Mouse (Mus musculus) monocyte, adult 5-6 weeks (primary cell): ENCODE data around the gene Hdac1. TPM values are rescaled to one million over a fixed set of nuclear protein-coding genes. Genes with fewer than 3 reads are reported as not detected.
"Not testable (repeated sequence)": the region's sequence is repeated elsewhere in the genome, so short reads cannot be mapped to it uniquely, and the experiment has no call there.

Source experiments
- ATAC-seq: fragments of 153-309, 156-312 bp; replicated peaks from 2 replicates; pipeline ENCODE4 v1.8.0; 2017; ENCODE audit warnings: mild to moderate bottlenecking; ENCODE audit not compliant: low TSS enrichment, insufficient number of reproducible peaks, severe bottlenecking, poor library complexity, low FRiP score
- total RNA-seq: library from RNA; stranded (forward); fragments of 200-1000, 200-491, 200-594 nt; gene quantifications from 3 replicates; pipeline ENCODE4 v1.2.3, GENCODE M21; 2017

The Hdac1 gene
- total RNA-seq, 1 experiment from 2014 or later, result 82.2 TPM

DNA sequence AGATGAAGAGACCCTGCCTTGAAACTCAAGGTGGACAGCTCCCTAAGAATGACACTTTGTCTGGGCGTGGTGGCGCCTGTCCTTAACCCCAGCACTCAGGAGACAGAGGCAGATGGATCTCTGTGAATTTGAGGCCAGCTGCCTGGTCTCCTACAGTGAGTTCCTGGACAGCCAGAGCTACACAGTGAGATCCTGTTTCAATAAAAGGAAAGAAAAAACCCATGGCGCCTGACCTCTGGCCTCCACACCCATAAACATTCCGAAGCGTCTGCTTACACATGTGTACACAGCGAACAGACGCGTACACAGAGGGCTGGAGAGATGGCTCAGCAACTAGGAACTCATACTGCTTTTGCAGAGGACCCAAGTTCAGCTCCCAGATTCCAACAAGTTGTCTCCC lies 21.2 kb upstream of the Hdac1 start:
- no peak for ATAC-seq

DNA sequence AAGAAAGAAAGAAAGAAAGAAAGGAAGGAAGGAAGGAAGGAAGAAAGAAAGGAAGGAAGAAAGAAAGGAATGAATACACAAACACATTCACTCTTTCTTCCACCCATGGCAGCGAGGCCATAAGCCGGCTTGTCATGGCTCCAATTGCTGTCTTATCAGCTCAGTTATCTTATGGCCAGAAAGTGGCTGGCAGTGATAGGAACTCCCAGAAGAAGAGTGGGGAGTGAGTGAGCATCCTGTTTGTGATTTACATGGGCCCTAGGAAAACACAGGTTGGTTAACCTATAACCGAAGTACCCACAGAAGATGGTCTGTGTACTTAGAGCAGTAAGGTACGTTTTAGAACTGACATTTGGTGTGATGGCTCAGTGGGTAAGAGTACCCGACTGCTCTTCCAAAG lies 18.7 kb upstream of the Hdac1 start:
- no peak for ATAC-seq

DNA sequence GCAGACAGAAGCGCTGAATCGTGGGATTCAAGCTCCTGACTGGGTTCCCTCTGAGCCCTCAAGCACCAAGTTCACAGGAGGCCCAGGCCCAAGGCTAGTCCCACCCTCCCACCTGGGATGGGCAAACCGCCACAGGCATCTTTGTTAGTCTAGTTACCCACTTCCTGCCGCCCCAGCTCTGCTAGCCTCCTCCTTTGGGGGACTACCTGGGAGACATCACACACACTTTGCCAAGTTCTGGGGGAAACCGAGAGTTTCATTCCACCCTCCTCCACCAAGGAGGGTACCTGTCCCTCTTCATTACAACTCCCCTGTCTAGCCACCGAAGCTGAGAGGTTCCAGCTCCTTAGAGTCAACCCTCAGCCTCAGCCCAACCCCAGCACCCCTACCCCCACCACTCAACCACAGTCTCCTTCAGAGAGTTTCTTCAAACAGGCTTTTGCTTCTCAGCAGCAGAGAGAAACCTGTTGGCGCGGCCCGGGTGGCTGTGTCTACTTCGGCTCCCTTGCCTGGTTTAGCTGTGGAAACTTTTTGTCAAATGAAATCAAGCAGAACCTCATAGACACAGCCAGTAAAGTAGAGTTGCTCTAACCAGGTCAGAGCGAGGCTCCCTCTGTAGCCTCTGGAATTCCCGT lies 15.9 kb upstream of the Hdac1 start:
- no peak for ATAC-seq

DNA sequence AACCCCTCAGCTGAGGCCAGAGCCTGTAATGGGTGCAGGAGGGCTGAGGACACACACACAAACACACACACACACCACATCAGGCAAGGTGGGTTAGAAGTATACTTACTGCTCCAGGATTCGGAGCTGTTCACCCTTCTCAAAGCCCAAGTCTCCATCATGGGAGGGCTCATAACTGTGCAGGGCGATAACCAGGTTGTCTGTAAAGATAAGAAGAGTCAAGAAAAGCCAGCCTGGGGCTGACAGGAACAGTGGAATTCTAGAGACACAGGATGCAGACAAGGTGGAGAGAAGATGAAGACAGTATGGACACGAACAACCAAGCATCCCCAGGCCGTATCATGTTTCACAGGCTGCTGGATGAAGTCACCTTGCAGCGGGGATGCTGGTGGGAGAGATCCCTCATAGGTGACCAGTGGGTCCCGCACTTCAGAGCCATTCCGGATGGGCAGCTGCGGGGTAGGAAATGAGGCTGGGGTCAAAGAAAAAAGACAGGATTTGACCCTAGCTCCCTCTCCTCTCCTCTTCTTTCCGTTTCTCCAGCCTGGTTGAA lies 14.8 kb upstream of the Hdac1 start:
- ATAC-seq, result no peak

DNA sequence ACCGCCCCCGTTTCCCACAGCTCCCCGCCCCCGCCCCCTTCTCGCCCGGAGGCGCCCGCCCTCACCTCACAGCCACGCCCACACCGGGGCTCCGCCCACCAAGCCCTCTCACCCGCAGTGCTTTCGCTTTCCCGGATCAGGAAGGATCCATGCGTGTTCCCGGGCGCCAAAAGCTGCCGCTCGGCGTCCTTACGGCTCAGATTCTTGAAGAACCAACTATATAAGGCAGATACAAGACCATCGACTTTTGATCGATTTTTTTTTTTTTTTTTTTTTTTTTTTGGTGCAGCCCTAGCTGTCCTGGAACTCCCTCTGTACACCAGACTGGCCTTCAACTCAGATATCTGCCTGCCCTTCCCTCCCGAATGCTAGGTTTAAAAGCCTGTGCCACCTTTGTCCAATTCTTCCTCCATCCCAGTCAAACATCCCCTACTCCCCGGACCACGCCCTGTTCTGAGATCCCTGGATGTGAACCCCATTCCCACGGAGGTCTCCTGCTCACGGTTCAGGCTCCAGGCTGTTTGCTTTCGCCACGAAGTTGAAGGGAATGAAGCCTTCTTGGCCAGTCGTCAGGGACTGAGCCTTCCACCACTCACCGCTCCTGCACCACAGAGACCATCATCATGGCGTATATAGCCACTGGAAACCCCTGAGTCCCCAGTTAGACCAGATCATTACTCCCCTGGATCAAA lies 14.2 kb upstream of the Hdac1 start:
- peak; percentile 69 for ATAC-seq

DNA sequence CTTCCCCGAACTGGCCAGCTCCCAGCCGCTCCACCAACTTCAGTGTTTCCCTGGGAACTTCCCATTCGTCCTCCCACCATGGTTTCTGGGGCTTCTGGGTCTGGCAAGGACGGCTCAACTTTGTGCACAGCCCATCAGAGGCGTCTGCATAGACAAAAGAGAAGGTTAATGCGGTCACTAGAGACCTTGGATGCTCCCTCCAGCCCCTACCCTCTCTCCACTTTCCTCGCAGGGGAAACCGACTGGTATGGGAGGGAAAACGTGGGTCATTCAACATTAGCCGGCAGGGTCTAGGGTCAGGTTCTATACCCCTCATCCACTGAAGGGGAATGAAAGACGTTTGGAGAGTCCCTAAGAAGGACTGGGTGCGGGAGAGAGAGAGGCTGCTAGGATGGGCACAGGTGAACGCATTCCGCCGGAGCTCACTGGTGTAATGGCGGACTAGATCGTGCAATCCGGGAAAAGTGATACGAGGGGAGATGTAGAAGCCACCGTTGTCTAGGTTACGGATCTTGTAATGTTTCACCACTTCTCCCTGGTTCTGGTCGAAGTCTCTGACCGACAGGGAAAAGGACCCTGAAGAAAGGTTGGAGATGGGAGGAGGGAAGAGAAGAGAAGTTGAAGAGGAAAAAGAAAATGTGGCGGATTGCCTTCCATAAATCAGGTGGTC lies 13.5 kb upstream of the Hdac1 start:
- peak; percentile 16 for ATAC-seq

DNA sequence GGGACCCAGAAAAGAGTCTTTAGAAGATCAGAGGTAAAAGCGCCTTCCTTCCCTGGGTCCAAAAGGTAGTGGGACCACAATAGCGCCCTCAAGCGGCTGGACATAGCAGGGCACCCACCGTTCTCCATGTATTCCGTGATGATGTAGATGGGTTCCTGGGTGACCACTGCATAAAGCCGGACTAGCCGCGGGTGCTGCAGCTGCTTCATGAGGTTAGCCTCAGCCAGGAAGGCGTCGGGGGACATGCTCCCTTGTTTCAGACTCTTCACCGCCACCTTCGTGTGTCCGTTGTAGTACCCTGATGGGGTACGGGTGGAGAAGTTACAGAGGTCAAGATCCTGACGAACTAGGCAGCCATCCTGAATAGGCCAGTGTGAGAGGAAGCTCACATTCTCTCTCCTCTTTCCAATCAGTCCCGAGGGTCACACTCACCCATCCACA lies 12.9 kb upstream of the Hdac1 start:
- ATAC-seq, result peak; percentile 45

DNA sequence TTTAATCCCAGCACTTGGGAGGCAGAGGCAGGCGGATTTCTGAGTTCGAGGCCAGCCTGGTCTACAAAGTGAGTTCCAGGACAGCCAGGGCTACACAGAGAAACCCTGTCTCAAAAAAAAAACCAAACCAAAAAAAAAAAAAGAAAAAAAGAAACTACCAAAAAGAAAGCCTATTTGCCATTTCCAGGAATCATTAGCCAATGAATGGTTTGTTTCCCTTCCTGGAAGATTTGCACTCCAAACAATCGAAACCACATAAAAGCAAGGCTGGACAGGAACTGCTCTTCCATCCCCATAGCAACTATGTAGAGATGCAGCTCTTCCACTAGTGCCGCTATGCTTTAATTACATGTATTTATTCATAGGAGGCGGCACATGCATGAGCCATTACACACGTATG lies 12.0 kb upstream of the Hdac1 start:
- ATAC-seq, result not testable (repeated sequence)

DNA sequence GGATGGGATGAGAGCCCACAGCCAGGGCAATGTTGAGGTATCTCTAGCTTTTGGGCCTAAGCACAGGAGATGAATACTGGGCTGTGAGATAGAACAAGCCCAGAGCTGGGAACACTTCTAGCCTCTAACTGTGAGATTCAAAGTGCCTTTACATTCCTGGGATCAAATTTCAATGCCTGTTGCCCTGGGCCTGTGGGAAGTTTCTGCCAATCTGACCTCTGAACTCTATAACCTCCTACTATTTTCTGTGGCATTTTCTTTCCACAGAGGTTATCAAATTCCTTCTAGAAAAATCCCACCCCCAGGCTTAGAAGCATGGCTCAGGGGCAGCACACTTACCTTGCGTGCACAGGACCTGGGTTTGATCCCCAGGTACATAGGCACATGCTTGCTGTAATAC lies 7.8 kb upstream of the Hdac1 start:
- no peak for ATAC-seq

DNA sequence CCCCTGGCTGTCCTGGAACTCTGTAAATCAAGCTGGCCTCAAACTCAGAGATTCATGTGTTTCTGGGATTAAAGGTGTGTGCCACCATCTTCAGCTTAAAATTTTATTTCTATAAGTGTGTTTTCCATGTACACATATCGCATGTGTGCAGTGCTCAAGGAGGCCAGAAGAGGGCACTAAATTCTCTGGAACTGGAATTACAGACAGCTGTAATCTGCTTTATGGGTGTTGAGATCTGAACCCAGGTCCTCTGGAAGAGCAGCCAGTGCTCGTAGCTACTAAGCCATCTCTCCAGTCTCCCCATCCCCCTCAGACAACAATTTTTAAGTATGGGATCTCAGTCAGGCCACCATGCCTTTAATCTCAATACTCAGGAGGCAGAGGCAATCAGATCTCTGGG lies 6.8 kb upstream of the Hdac1 start:
- no peak for ATAC-seq

DNA sequence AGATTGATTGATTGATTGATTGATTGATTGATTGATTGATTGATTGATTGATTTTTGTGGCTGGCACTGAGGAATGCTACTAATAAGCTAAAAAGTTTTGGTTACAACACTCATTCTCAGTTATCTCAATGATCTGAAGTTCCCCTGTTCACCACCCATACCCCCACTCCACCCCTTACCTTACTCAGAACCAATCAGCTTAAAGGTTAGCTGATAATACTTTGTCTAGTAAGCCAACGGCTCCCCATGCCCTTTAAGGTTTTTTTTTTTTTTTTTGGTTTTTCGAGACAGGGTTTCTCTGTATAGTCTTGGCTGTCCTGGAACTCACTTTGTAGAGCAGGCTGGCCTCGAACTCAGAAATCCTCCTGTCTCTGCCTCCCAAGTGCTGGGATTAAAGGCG lies 5.1 kb upstream of the Hdac1 start:
- not testable (repeated sequence) for ATAC-seq

DNA sequence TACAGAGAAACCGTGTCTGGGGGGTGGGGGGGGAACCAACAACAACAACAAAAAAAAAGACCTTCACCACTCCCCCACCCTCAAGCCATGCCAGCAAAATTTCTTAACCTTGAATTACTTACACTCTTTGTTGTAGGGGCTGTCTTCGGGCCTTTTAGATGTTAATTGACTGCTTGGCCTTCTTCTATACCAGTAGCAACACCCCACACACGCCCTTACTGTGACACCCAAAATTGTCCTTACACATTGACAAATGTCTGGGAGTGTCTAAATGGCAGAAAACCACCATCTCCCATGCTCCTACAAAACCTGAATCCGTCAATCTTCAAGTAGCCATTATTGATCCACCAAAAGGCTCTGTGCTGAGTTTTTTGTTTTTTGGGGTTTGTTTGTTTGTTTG lies 1.6 kb upstream of the Hdac1 start:
- ATAC-seq, result no peak

DNA sequence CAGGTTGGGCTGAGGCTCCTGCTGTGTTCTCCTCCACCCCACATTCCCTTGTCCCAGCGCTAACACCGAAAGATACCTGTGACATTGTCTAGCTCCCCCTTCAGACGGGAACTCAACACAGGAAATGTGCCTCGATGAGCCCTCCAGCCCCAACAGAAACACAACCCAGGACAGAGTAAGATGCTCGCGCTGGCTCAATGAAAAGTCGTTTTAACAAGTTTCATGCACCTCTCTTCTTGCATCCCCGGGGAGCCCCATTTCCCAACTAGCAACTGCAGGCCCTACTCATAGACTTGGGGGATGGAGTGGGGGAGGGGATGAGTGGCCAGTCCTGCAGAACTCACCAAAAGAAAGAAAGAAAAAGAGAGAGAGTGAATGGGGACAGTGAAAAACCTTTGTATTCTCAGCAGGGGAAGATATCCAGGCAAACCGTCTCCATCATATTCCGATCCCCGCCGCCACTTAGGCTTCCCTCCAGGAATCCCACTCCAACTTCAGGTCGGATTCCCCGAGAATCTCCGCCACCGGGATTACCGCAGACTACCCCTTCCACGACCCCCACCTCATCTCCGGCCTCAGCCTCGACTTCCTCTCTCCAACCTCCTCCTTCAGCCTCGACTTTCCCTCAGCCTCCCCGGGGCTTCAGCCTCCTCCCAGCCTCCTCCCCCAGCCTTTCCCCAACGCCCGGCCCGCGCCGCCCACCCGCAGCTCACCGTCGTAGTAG lies 483 bp downstream of the Hdac1 start:
- no peak for ATAC-seq

DNA sequence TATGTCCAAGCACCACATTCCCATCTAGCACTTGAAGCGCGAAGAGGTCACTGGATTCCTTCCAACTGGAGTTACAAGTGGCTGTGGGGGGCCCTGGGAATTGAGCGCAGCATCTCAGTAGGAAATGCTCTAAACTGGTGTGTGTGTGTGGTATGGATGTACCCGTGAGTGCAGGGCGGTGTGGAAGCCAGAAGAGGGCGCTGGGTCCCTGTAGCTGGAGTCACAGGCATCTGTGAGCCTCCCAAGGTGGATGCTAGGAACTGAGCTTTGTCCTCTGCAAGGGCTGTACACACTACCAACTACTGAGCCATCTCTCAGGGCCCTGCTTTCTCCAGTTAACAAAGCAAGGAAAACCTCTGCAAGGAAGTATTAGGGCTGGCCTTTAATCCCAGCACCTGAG lies 2.5 kb downstream of the Hdac1 start:
- ATAC-seq, result no peak

DNA sequence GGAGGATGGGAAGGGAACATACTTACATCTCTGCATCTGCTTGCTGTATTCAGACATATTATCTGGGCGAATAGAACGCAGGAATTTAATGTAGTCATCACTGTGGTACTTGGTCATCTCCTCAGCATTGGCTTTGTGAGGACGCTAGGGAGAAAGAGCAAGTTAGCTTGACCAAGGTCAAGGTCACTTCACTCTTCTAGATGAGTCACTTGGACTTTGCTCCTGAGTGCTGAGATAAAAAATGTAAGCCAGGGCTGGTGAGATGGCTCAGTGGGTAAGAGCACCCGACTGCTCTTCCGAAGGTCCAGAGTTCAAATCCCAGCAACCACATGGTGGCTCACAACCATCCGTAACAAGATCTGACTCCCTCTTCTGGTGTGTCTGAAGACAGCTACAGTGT lies 13.6 kb downstream of the Hdac1 start:
- not testable (repeated sequence) for ATAC-seq

DNA sequence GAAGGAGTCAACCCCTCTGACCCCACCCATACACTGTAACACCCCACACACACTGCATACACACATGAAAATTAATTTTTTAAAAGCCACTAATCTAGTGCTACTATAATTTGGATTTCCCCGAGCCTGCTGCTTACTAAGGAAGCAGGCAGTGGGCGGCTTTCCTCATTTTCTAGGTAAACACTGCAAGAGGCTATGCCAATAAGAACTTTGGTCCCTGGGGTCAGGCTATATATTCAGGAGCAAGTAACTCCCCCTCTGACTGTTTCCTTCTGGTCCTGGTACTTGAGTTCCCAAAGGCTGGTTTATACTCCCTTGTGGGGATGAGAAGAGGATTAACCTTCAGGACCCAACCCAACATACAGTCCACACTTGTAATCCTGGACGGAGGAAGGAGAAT lies 16.6 kb downstream of the Hdac1 start:
- ATAC-seq, result no peak

DNA sequence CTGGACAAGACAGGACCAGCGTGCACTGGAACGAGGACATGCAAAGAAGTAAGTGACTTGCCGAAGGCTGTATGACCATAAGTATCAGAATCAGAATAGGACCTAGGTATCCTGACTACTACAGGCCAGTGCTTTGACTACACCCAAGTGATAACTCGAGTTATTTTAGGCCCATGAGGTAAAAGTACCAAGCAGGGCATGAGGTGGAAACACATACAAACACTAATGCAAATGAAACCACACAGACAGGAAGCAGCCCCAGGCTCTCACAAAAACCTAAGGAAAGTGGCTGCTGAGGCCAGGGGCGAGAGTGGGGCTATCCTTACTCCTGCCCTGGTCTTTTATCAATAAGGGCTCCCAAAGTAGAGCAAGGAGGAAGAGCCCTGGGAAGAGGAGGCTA lies 17.2 kb downstream of the Hdac1 start:
- peak; percentile 22; the same call in 1 of the 2 replicates for ATAC-seq

DNA sequence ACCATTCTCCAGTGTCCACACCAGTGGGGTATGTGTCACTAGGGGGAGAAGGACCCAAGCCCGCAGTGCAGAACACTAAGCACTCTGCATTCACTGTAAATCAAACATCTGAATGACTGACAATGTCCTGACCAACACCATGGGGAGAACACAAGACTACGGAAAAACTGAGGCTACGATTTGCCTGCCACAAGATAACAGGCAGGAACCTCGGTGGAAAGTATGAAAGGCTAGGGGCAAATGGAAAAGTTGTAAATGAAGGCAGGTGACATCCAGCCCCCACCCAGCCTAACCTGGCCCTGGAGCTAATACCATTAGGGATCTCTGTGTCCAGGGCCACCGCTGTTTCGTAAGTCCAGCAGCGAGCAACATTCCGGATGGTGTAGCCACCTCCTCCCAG lies 24.0 kb downstream of the Hdac1 start:
- ATAC-seq, result no peak

DNA sequence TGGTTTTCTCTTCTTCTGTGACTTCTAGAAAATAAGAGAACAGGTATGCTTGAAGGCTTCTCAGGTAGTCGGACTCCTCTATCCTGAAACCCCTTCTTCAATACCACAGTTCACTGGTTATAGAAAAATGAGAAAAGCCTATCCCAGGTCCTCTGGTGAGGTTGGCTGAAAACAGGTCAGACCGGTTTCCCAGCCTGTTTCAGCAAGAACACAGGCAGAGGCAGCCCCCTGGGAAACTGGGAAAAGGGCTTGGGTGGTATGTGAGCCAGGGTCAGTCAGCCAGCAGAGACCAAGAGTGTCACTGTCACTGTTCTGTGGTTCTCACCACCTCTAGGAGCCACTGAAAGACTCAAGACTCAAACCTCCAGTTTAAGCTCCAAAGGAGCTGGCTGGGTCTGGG lies 25.6 kb downstream of the Hdac1 start:
- ATAC-seq, result no peak
